In the genomic region with DNA sequence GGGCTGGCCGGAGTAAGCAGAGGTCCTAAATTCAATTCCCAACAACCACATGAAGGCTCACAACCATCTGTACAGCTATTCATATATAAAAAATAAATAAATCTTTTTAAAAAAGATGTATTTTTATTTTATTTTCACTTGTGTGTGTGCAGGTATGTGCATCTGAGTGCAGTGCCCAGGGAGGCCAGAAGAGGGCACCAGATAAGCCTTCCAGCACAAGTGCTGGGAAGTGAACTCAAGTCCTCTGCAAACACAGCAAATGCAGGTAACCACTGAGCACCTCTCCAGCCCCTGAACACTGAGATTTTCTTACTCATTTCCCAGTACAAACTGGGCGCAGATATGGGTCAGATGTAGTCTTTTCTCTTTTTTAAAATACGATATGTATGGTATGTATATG, we compare ENCODE assay signal across 13 mouse cellular contexts. TPM values are rescaled to one million over a fixed set of nuclear protein-coding genes. Genes with fewer than 3 reads are reported as not detected.
A peak's percentile ranks its signal among the peaks of the same experiment; 100 is the strongest.
DNase-seq lines count a peak whose midpoint lies in the region; ATAC-seq and TF ChIP-seq lines count a peak whose summit lies in the region.
"Had no signal": no experiment of that assay in that cellular context is flagged by ENCODE, and none has a peak within 500 bp of the region (broad histone marks: within the 10 kb centered on the region; RNA-seq: fewer than 3 reads in every experiment).

No protein-coding gene starts in this region.

- no peaks in the 10 kb centered on the region for H3K27me3 ChIP-seq in heart, adult 2 months (ENCODE audit: control insufficient read depth, insufficient read depth, low read length)
- no peaks in the 10 kb centered on the region for H3K27me3 ChIP-seq in heart, embryonic 12.5 days (replicated peaks)
- H3K27me3 ChIP-seq in lung, postnatal 0 days (replicated peaks; ENCODE audit: insufficient read depth, low read length): no peaks in the 10 kb centered on the region
- H3K27me3 ChIP-seq in small intestine, adult 2 months (ENCODE audit: control insufficient read depth, insufficient read depth, low read length): no peaks in the 10 kb centered on the region
- H3K27me3 ChIP-seq in hindbrain, embryonic 11.5 days (ENCODE audit: control insufficient read depth, insufficient read depth, low read length): no peaks in the 10 kb centered on the region
- H3K27me3 ChIP-seq: forebrain, embryonic 12.5 days; limb, embryonic 15.5 days had no signal

- DNase-seq in heart, adult 2 months: no peak
- DNase-seq in lung, postnatal 0 days (ENCODE audit: low spot score): no peak
- no peak for DNase-seq in lung, postnatal 36 days
- DNase-seq in ES-CJ7 (ENCODE audit: low read depth, low spot score): peak; percentile 60
- no peak for DNase-seq in hindbrain, embryonic 11.5 days (ENCODE audit: low spot score)
- DNase-seq in layer of hippocampus, postnatal 10 days (ENCODE audit: low spot score in 2 of 2): no peak
- DNase-seq: cerebellum, adult 18-20 months; gastrocnemius, postnatal 14 days had no signal

- intact Hi-C loops in heart, adult 2 months (cut with DNase I): no loop called here

- peaks cover 9% of the 10 kb centered on the region for H3K4me1 ChIP-seq in heart, adult 2 months (ENCODE audit: control insufficient read depth, insufficient read depth, low read length)
- H3K4me1 ChIP-seq in heart, embryonic 12.5 days (replicated peaks): peaks cover 30% of the 10 kb centered on the region
- H3K4me1 ChIP-seq in lung, postnatal 0 days (ENCODE audit: insufficient read depth, low read depth, low read length): 0 out of 2 replicates have a peak, but pooled peaks cover 2% of the 10 kb centered on the region
- peaks cover 16% of the 10 kb centered on the region for H3K4me1 ChIP-seq in small intestine, adult 2 months (ENCODE audit: control insufficient read depth, insufficient read depth, insufficient read length, low read length)
- H3K4me1 ChIP-seq in hindbrain, embryonic 11.5 days (replicated peaks; ENCODE audit: control insufficient read depth, insufficient read depth, low read length): no peaks in the 10 kb centered on the region
- H3K4me1 ChIP-seq: forebrain, embryonic 12.5 days had no signal

- no peak for TF ChIP-seq EP300 in heart, adult 2 months (IDR thresholded peaks at IDR 0.05; ENCODE audit: insufficient read depth, low read depth, low read length)
- no peak for TF ChIP-seq EP300 in lung, postnatal 0 days (IDR thresholded peaks at IDR 0.05)

- peak; percentile 67 for TF ChIP-seq CTCF in heart, adult 2 months (IDR thresholded peaks at IDR 0.05)
- peak; percentile 61 for TF ChIP-seq CTCF in lung, postnatal 0 days (IDR thresholded peaks at IDR 0.05)
- peak; percentile 55; the same call in 1 of the 2 replicates for TF ChIP-seq CTCF in small intestine, adult 2 months (IDR thresholded peaks at IDR 0.05; ENCODE audit: extremely low read depth, insufficient read length, insufficient replicate concordance, low read depth, low read length)

- H3K36me3 ChIP-seq in heart, adult 2 months (ENCODE audit: control insufficient read depth, insufficient read depth, low read length): no peaks in the 10 kb centered on the region
- H3K36me3 ChIP-seq in heart, embryonic 12.5 days: peaks cover 53% of the 10 kb centered on the region
- H3K36me3 ChIP-seq in lung, postnatal 0 days (ENCODE audit: insufficient read depth, low read length): peaks cover 14% of the 10 kb centered on the region; the same call in 1 of the 2 replicates
- H3K36me3 ChIP-seq in small intestine, adult 2 months (ENCODE audit: control insufficient read depth, insufficient read depth, low read length): peaks cover 32% of the 10 kb centered on the region
- no peaks in the 10 kb centered on the region for H3K36me3 ChIP-seq in hindbrain, embryonic 11.5 days (ENCODE audit: control insufficient read depth, insufficient read depth, low read length)

- no peaks in the 10 kb centered on the region; the same call in 1 of the 2 replicates for H3K79me2 ChIP-seq in heart, adult 2 months (replicated peaks; ENCODE audit: control insufficient read depth, insufficient read depth, low read length)

- no peak overlapping the region for H3K9ac ChIP-seq in heart, adult 2 months (ENCODE audit: low read depth, low read length)
- H3K9ac ChIP-seq in heart, embryonic 12.5 days: no peak overlapping the region
- no peak overlapping the region for H3K9ac ChIP-seq in lung, postnatal 0 days (replicated peaks; ENCODE audit: low read depth)
- H3K9ac ChIP-seq in hindbrain, embryonic 11.5 days (ENCODE audit: low read depth, low read length): no peak overlapping the region
- H3K9ac ChIP-seq: forebrain, embryonic 12.5 days; limb, embryonic 15.5 days had no signal

- H3K27ac ChIP-seq in heart, adult 2 months: no peak overlapping the region
- no peak overlapping the region for H3K27ac ChIP-seq in heart, embryonic 12.5 days (ENCODE audit: poor library complexity, severe bottlenecking)
- no peak overlapping the region for H3K27ac ChIP-seq in lung, postnatal 0 days (ENCODE audit: low read length)
- H3K27ac ChIP-seq in small intestine, adult 2 months (ENCODE audit: insufficient read depth, low read depth, low read length): no peak overlapping the region
- H3K27ac ChIP-seq in hindbrain, embryonic 11.5 days (ENCODE audit: low read depth, low read length): no peak overlapping the region
- H3K27ac ChIP-seq: embryonic facial prominence, embryonic 10.5 days; forebrain, embryonic 12.5 days; limb, embryonic 15.5 days had no signal

- peaks cover 7% of the 10 kb centered on the region; the same call in 1 of the 2 replicates for H3K9me3 ChIP-seq in heart, embryonic 12.5 days (replicated peaks)
- H3K9me3 ChIP-seq in lung, postnatal 0 days (ENCODE audit: low read length): no peaks in the 10 kb centered on the region
- H3K9me3 ChIP-seq in hindbrain, embryonic 11.5 days (ENCODE audit: control insufficient read depth, low read length): no peaks in the 10 kb centered on the region
- H3K9me3 ChIP-seq: limb, embryonic 15.5 days had no signal

- H3K4me3 ChIP-seq in heart, adult 2 months: no peak overlapping the region
- no peak overlapping the region for H3K4me3 ChIP-seq in heart, embryonic 12.5 days
- no peak overlapping the region for H3K4me3 ChIP-seq in lung, postnatal 0 days (ENCODE audit: low read depth, low read length)
- H3K4me3 ChIP-seq in small intestine, adult 2 months (ENCODE audit: low read depth, low read length): no peak overlapping the region
- no peak overlapping the region for H3K4me3 ChIP-seq in hindbrain, embryonic 11.5 days (ENCODE audit: low read depth, low read length)
- H3K4me3 ChIP-seq: embryonic facial prominence, embryonic 10.5 days; forebrain, embryonic 12.5 days; limb, embryonic 15.5 days had no signal

- TF ChIP-seq POLR2A in heart, adult 2 months (IDR thresholded peaks at IDR 0.05; ENCODE audit: insufficient read depth, low read depth, low read length): no peak
- no peak for TF ChIP-seq POLR2A in small intestine, adult 2 months (IDR thresholded peaks at IDR 0.05; ENCODE audit: low read depth, low read length)

- ATAC-seq in heart, embryonic 12.5 days (ENCODE audit: insufficient number of reproducible peaks, low FRiP score): no peak
- ATAC-seq in lung, postnatal 0 days: no peak
- ATAC-seq in hindbrain, embryonic 11.5 days (ENCODE audit: low FRiP score): no peak

- 98% methylated on average over 3 of the region's 3 CpGs for WGBS in heart, adult 2 months
- 95% methylated on average over 3 of the region's 3 CpGs for WGBS in heart, embryonic 12.5 days
- 98% methylated on average over 3 of the region's 3 CpGs for WGBS in lung, postnatal 0 days
- 100% methylated on average over 3 of the region's 3 CpGs for WGBS in small intestine, adult 2 months
- 99% methylated on average over 3 of the region's 3 CpGs for WGBS in hindbrain, embryonic 11.5 days

- no peak overlapping the region for H3K4me2 ChIP-seq in heart, embryonic 12.5 days
- no peak overlapping the region for H3K4me2 ChIP-seq in lung, postnatal 0 days (replicated peaks; ENCODE audit: low read depth, low read length)
- no peak overlapping the region for H3K4me2 ChIP-seq in hindbrain, embryonic 11.5 days (replicated peaks; ENCODE audit: low read depth, low read length)
- H3K4me2 ChIP-seq: forebrain, embryonic 12.5 days; limb, embryonic 15.5 days had no signal

RNA-seq across cellular contexts. Expression of a gene that starts 35.1 kb away (rescaled TPM):
- total RNA-seq in heart, adult 2 months (2021): 10 to 100 TPM; 52.2 to 56.5 TPM
- 35.0 and 36.3 TPM in 2 replicates for polyA plus RNA-seq in heart, adult 2 months (2012; rRNA removed)
- 3.3 and 4.2 TPM in 2 replicates for polyA plus RNA-seq in heart, embryonic 12.5 days (2016; fragmentation: Nextera tagmentation; extraction: Ambion mirVana)
- polyA plus RNA-seq in lung, postnatal 0 days (2015; fragmentation: Nextera tagmentation; extraction: Ambion mirVana): 4.1 and 5.1 TPM in 2 replicates
- polyA plus RNA-seq in small intestine, adult 2 months (2012; rRNA removed): 50.9 and 96.7 TPM in 2 replicates
- 3.0 and 5.1 TPM in 2 replicates for polyA plus RNA-seq in hindbrain, embryonic 11.5 days (2014; fragmentation: Nextera tagmentation; extraction: Ambion mirVana)
- total RNA-seq in layer of hippocampus, postnatal 10 days (2021): 10 to 100 TPM; 13.3 to 14.3 TPM

RNA-seq across cellular contexts. Expression of a gene that starts 56.9 kb away (rescaled TPM):
- total RNA-seq in heart, adult 2 months (2021): 1 to 10 TPM; 8.1 to 8.3 TPM
- 17.9 and 23.3 TPM in 2 replicates for polyA plus RNA-seq in heart, adult 2 months (2012; rRNA removed)
- polyA plus RNA-seq in heart, embryonic 12.5 days (2016; fragmentation: Nextera tagmentation; extraction: Ambion mirVana): 25.7 and 26.7 TPM in 2 replicates
- polyA plus RNA-seq in lung, postnatal 0 days (2015; fragmentation: Nextera tagmentation; extraction: Ambion mirVana): 11.3 and 12.6 TPM in 2 replicates
- 180 and 300 TPM in 2 replicates for polyA plus RNA-seq in small intestine, adult 2 months (2012; rRNA removed)
- 39.4 and 41.8 TPM in 2 replicates for polyA plus RNA-seq in hindbrain, embryonic 11.5 days (2014; fragmentation: Nextera tagmentation; extraction: Ambion mirVana)
- 10 to 100 TPM; 25.4 to 39.3 TPM for total RNA-seq in layer of hippocampus, postnatal 10 days (2021)
